Mouse (Mus musculus): ENCODE measurements at regions not wholly inside any gene's neighbourhood (a gene's known extent, or its start where the extent isn't known, plus 50 kb on each side); places are given as distances from the start of the nearest gene placed in this dataset.

GRCm38 (mm10) chr16:15052389-15052923 is 146.1 kb downstream of the Efcab1 start:
- DNase-seq, result no peak

- peak; percentile 17 for DNase-seq
Measured at GRCm38 (mm10) chr16:15052924-15053793, 146.8 kb downstream of the Efcab1 start.

GRCm38 (mm10) chr16:15053840-15054239 is 147.4 kb downstream of the Efcab1 start:
- DNase-seq, result no peak

GRCm38 (mm10) chr16:15054306-15055001 is 148.0 kb downstream of the Efcab1 start:
- no peak for DNase-seq

GRCm38 (mm10) chr16:15055697-15056096 is 149.3 kb downstream of the Efcab1 start:
- DNase-seq, result no peak

GRCm38 (mm10) chr16:15070485-15070960 is 164.1 kb downstream of the Efcab1 start:
- DNase-seq, result no peak

- no peak for DNase-seq
Measured at GRCm38 (mm10) chr16:15074407-15074806, 168.0 kb downstream of the Efcab1 start.

- no peak for DNase-seq
Measured at GRCm38 (mm10) chr16:15083692-15084091, 177.3 kb downstream of the Efcab1 start.

GRCm38 (mm10) chr16:15084147-15084752 is 177.8 kb downstream of the Efcab1 start:
- DNase-seq, result no peak

- DNase-seq, result peak; percentile 5
Measured at GRCm38 (mm10) chr16:15084753-15085728, 178.6 kb downstream of the Efcab1 start.

- no peak for DNase-seq
Measured at GRCm38 (mm10) chr16:15086556-15086955, 180.2 kb downstream of the Efcab1 start.

GRCm38 (mm10) chr16:15103938-15104337 is 197.5 kb downstream of the Efcab1 start:
- no peak for DNase-seq

- no peak for DNase-seq
Measured at GRCm38 (mm10) chr16:15107234-15107633, 200.8 kb downstream of the Efcab1 start.

- DNase-seq, result no peak
Measured at GRCm38 (mm10) chr16:15113131-15113530, 204.1 kb upstream of the Gm21897 start.

GRCm38 (mm10) chr16:15113989-15114556 is 203.2 kb upstream of the Gm21897 start:
- no peak for DNase-seq

GRCm38 (mm10) chr16:15114574-15115230 is 202.6 kb upstream of the Gm21897 start:
- no peak for DNase-seq

GRCm38 (mm10) chr16:15115386-15115785 is 201.9 kb upstream of the Gm21897 start:
- DNase-seq, result no peak

- DNase-seq, result peak; percentile 5
Measured at GRCm38 (mm10) chr16:15119799-15120198, 197.5 kb upstream of the Gm21897 start.

- DNase-seq, result no peak
Measured at GRCm38 (mm10) chr16:15128996-15129395, 188.3 kb upstream of the Gm21897 start.

- DNase-seq, result no peak
Measured at GRCm38 (mm10) chr16:15129806-15130205, 187.5 kb upstream of the Gm21897 start.

- no peak for DNase-seq
Measured at GRCm38 (mm10) chr16:15157852-15158251, 159.4 kb upstream of the Gm21897 start.

Measured in right cerebral cortex, postnatal 14 days (tissue).